In the genomic region with DNA sequence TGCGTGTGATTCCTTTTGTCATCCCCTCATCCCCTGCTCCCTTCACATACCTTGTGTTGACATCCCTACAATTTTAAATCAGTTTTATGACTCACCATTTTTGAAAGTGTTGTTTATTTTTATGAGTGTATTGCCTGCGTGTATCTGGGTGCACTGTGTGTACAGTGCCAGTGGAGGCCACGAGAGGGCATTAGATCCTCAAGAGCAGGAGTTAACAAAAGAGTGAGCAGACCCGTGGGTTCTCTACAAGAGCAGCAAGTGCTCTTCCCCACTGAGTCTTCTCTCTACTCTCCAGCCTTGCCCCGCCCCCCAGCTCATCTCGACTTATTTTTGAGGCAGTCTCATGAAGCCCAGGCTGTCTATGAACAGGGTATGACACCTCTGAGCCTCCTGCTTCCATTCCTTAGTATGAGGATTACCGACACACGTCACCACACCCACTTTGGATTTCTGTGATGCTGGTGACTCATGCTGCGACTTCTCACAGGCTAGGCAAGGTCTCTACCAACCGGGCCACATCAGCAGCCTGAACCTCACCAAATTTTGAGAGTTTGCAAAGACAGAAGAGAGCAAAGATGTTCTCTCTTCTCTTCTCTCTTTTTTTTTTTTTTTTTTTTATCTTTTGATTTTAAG, we compare ENCODE assay signal across 19 mouse cellular contexts.
A peak's percentile ranks its signal among the peaks of the same experiment; 100 is the strongest.
DNase-seq lines count a peak whose midpoint lies in the region; ATAC-seq and TF ChIP-seq lines count a peak whose summit lies in the region.
"Had no signal": no experiment of that assay in that cellular context is flagged by ENCODE, and none has a peak within 500 bp of the region (broad histone marks: within the 10 kb centered on the region; RNA-seq: fewer than 3 reads in every experiment).

No protein-coding gene starts in this region.

- TF ChIP-seq POLR2A in small intestine, adult 2 months (IDR thresholded peaks at IDR 0.05; ENCODE audit: low read depth, low read length): no peak

- no peaks in the 10 kb centered on the region for H3K9me3 ChIP-seq in lung, embryonic 14.5 days (ENCODE audit: low read depth, low read length)
- H3K9me3 ChIP-seq: heart, embryonic 12.5 days; limb, embryonic 15.5 days; stomach, embryonic 15.5 days had no signal

- 77% methylated on average over 10 of the region's 10 CpGs for WGBS in lung, embryonic 14.5 days
- 72% methylated on average over 10 of the region's 10 CpGs for WGBS in small intestine, adult 2 months

- ATAC-seq in frontal cortex, adult (ENCODE audit: low TSS enrichment): peak; percentile 62; the same call in 1 of the 2 replicates
- no peak; the same call in 1 of the 2 replicates for ATAC-seq in lung, embryonic 14.5 days (ENCODE audit: insufficient read depth)
- ATAC-seq: activated CD4-positive, CD25-positive, alpha-beta regulatory T cell, adult 4 months; forebrain, embryonic 14.5 days; intestine, embryonic 16.5 days had no signal

- no peak overlapping the region for H3K9ac ChIP-seq in lung, embryonic 14.5 days
- H3K9ac ChIP-seq: heart, embryonic 12.5 days; limb, embryonic 15.5 days; stomach, embryonic 15.5 days had no signal

- intact Hi-C loops in left cerebral cortex, postnatal 14 days (cut with DNase I): no loop called here

- DNase-seq in frontal cortex, postnatal 14 days (ENCODE audit: low spot score in 2 of 2): no peak
- DNase-seq in lung, embryonic 14.5 days: no peak
- DNase-seq in lung, postnatal 25 days (ENCODE audit: low spot score): no peak
- DNase-seq in ES-CJ7 (ENCODE audit: low read depth, low spot score): peak; percentile 70
- DNase-seq in Muller cell, postnatal 12 days (ENCODE audit: inconsistent ontology term): no peak
- no peak for DNase-seq in left cerebral cortex, postnatal 14 days (ENCODE audit: low spot score in 2 of 2)
- DNase-seq: cerebellum, adult 2 months; gastrocnemius, postnatal 25 days; midbrain, embryonic 14.5 days had no signal

- no peak overlapping the region for H3K4me3 ChIP-seq in lung, embryonic 14.5 days (ENCODE audit: low read depth, low read length)
- no peak overlapping the region for H3K4me3 ChIP-seq in small intestine, adult 2 months (ENCODE audit: low read depth, low read length)
- H3K4me3 ChIP-seq: heart, embryonic 12.5 days; left cerebral cortex, adult 2 months; limb, embryonic 15.5 days; stomach, embryonic 15.5 days had no signal

- H3K36me3 ChIP-seq in lung, embryonic 14.5 days (ENCODE audit: insufficient read depth): peaks cover 48% of the 10 kb centered on the region
- H3K36me3 ChIP-seq in small intestine, adult 2 months (ENCODE audit: control insufficient read depth, insufficient read depth, low read length): peaks cover 18% of the 10 kb centered on the region

- no peaks in the 10 kb centered on the region for H3K27me3 ChIP-seq in lung, embryonic 14.5 days (ENCODE audit: insufficient read depth, low read length)
- H3K27me3 ChIP-seq in small intestine, adult 2 months (ENCODE audit: control insufficient read depth, insufficient read depth, low read length): no peaks in the 10 kb centered on the region
- H3K27me3 ChIP-seq: heart, embryonic 12.5 days; limb, embryonic 15.5 days; stomach, embryonic 15.5 days had no signal

- TF ChIP-seq CTCF in lung, embryonic 14.5 days (IDR thresholded peaks at IDR 0.05; ENCODE audit: low read depth): peak; percentile 39; the same call in 1 of the 2 replicates
- peak; percentile 41; the same call in 1 of the 2 replicates for TF ChIP-seq CTCF in small intestine, adult 2 months (IDR thresholded peaks at IDR 0.05; ENCODE audit: extremely low read depth, insufficient read length, insufficient replicate concordance, low read depth, low read length)

- H3K27ac ChIP-seq in lung, embryonic 14.5 days (ENCODE audit: low read depth): no peak overlapping the region
- no peak overlapping the region for H3K27ac ChIP-seq in small intestine, adult 2 months (ENCODE audit: insufficient read depth, low read depth, low read length)
- H3K27ac ChIP-seq: left cerebral cortex, adult 2 months; limb, embryonic 15.5 days; macrophage; stomach, embryonic 15.5 days had no signal

- no peak overlapping the region for H3K4me2 ChIP-seq in lung, embryonic 14.5 days
- H3K4me2 ChIP-seq: heart, embryonic 12.5 days; limb, embryonic 15.5 days; stomach, embryonic 15.5 days had no signal

- H3K4me1 ChIP-seq in lung, embryonic 14.5 days (ENCODE audit: insufficient read depth): no peaks in the 10 kb centered on the region
- peaks cover 2% of the 10 kb centered on the region; the same call in 1 of the 2 replicates for H3K4me1 ChIP-seq in small intestine, adult 2 months (ENCODE audit: control insufficient read depth, insufficient read depth, insufficient read length, low read length)
- H3K4me1 ChIP-seq: limb, embryonic 15.5 days; stomach, embryonic 15.5 days had no signal
